Mouse (Mus musculus) CH12.LX (cell line): ENCODE measurements around the gene Spns3. TPM values are rescaled to one million over a fixed set of nuclear protein-coding genes. Genes with fewer than 3 reads are reported as not detected.
A peak's percentile ranks its signal among the peaks of the same experiment; 100 is the strongest.

Experiments used
- DNase-seq: peaks from one replicate; pipeline ENCODE4 v3.0.0-alpha.2; 2013; ENCODE audit errors: extremely low read depth
- H3K27ac ChIP-seq: 2 replicates; pipeline ENCODE4 v1.5.1; 2012; ENCODE audit warnings: low read depth, mild to moderate bottlenecking, control low read depth, moderate library complexity; ENCODE audit not compliant: insufficient read depth
- H3K27me3 ChIP-seq: replicated peaks from 2 replicates; pipeline ENCODE3; 2012; ENCODE audit warnings: inconsistent platforms
- H3K36me3 ChIP-seq, 2 experiments: replicated peaks in 1 of 2; 2 replicates each; pipeline versions ENCODE3 to v1.6.1; 2012; ENCODE audit warnings: inconsistent platforms in 1 of 2, low read length in 1 of 2, mild to moderate bottlenecking in 1 of 2, mixed read lengths in 1 of 2, moderate library complexity in 1 of 2; ENCODE audit not compliant: control insufficient read depth in 1 of 2, insufficient read depth in 1 of 2
- H3K4me1 ChIP-seq, 2 experiments: 2 replicates each; pipeline ENCODE4 v1.6.1; 2012; ENCODE audit warnings: inconsistent platforms in 1 of 2, moderate library complexity in 1 of 2; ENCODE audit not compliant: insufficient read depth in 2 of 2, control insufficient read depth in 1 of 2
- H3K4me2 ChIP-seq: 2 replicates; pipeline ENCODE4 v1.6.1; 2012; ENCODE audit warnings: low read depth, mild to moderate bottlenecking, control low read depth; ENCODE audit not compliant: poor library complexity, insufficient read depth, severe bottlenecking
- H3K4me3 ChIP-seq, 3 experiments: fragments of 150-350 bp in 1 of 3; sonication (generic) in 1 of 3; replicated peaks in 1 of 3; 2 replicates each; pipeline versions ENCODE3 to v1.5.1; 2011 to 2012; ENCODE audit warnings: low read depth in 2 of 3, low read length in 2 of 3, mild to moderate bottlenecking in 2 of 3, moderate library complexity in 2 of 3, control low read depth in 1 of 3, improper control_type of control experiment in 1 of 3, inconsistent platforms in 1 of 3, mixed read lengths in 1 of 3; ENCODE audit not compliant: poor library complexity in 1 of 3
- H3K79me2 ChIP-seq: replicated peaks from 2 replicates; pipeline ENCODE4 v1.6.1; 2012; ENCODE audit warnings: mild to moderate bottlenecking, moderate library complexity; ENCODE audit not compliant: control insufficient read depth, poor library complexity, insufficient read depth, severe bottlenecking; ENCODE audit errors: extremely low read depth
- H3K9ac ChIP-seq: 2 replicates; pipeline ENCODE4 v1.6.1; 2012; ENCODE audit warnings: low read depth, mild to moderate bottlenecking, control low read depth, moderate library complexity; ENCODE audit not compliant: insufficient read depth
- H3K9me3 ChIP-seq: replicated peaks from 2 replicates; pipeline ENCODE3; 2012; ENCODE audit warnings: low read length, inconsistent platforms, mixed read lengths
- BHLHE40 ChIP-seq: IDR thresholded peaks from 2 replicates; pipeline ENCODE4 v1.6.1; 2011; ENCODE audit warnings: mild to moderate bottlenecking, low read depth, low read length, improper control_type of control experiment
- CHD2 ChIP-seq: IDR thresholded peaks from 2 replicates; pipeline ENCODE4 v1.6.1; 2011; ENCODE audit warnings: low read length, improper control_type of control experiment
- CTCF ChIP-seq, 2 experiments: IDR thresholded peaks in 1 of 2; conservative IDR thresholded peaks in 1 of 2; 2 replicates each; pipeline ENCODE4 v1.5.1; 2011 to 2012; ENCODE audit warnings: low read depth in 2 of 2, low read length in 2 of 2, improper control_type of control experiment in 1 of 2, inconsistent platforms in 1 of 2, mild to moderate bottlenecking in 1 of 2, moderate library complexity in 1 of 2
- ELF1 ChIP-seq: IDR thresholded peaks from 2 replicates; pipeline ENCODE4 v1.6.1; 2014; ENCODE audit warnings: low read depth, mild to moderate bottlenecking, inconsistent platforms, low read length, improper control_type of control experiment
- EP300 ChIP-seq: IDR thresholded peaks from 2 replicates; pipeline ENCODE4 v1.6.1; 2011; ENCODE audit warnings: low read length, improper control_type of control experiment
- HCFC1 ChIP-seq: IDR thresholded peaks from 2 replicates; pipeline ENCODE4 v1.6.1; 2012; ENCODE audit warnings: low read depth, mild to moderate bottlenecking, inconsistent platforms, low read length, improper control_type of control experiment
- JUN ChIP-seq: IDR thresholded peaks from 2 replicates; pipeline ENCODE4 v1.6.1; 2011; ENCODE audit warnings: low read depth, mild to moderate bottlenecking, low read length, improper control_type of control experiment, moderate library complexity; ENCODE audit not compliant: insufficient read depth
- MAZ ChIP-seq: IDR thresholded peaks from 2 replicates; pipeline ENCODE4 v1.6.1; 2012; ENCODE audit warnings: low read depth, mild to moderate bottlenecking, inconsistent platforms, low read length, improper control_type of control experiment, moderate library complexity
- MEF2A ChIP-seq: IDR thresholded peaks from 2 replicates; pipeline ENCODE4 v1.6.1; 2014; ENCODE audit warnings: low read depth, mild to moderate bottlenecking, inconsistent platforms, low read length, improper control_type of control experiment, borderline replicate concordance
- PAX5 ChIP-seq: IDR thresholded peaks from 2 replicates; pipeline ENCODE4 v1.6.1; 2012; ENCODE audit warnings: low read length, inconsistent platforms, mixed read lengths
- RAD21 ChIP-seq: IDR thresholded peaks from 2 replicates; pipeline ENCODE4 v1.6.1; 2011; ENCODE audit warnings: low read depth, mild to moderate bottlenecking, low read length, improper control_type of control experiment, moderate library complexity
- RCOR1 ChIP-seq: conservative IDR thresholded peaks from 2 replicates; pipeline ENCODE4 v1.6.1; 2012; ENCODE audit warnings: low read depth, mild to moderate bottlenecking, inconsistent platforms, low read length, improper control_type of control experiment
- SMC3 ChIP-seq: IDR thresholded peaks from 2 replicates; pipeline ENCODE4 v1.6.1; 2011; ENCODE audit warnings: low read depth, low read length, improper control_type of control experiment
- TBP ChIP-seq: conservative IDR thresholded peaks from 2 replicates; pipeline ENCODE4 v1.6.1; 2011; ENCODE audit warnings: low read depth, low read length, improper control_type of control experiment
- USF1 ChIP-seq: IDR thresholded peaks from 2 replicates; pipeline ENCODE4 v1.6.1; 2014; ENCODE audit warnings: low read depth, mild to moderate bottlenecking, inconsistent platforms, low read length, improper control_type of control experiment
- ZKSCAN1 ChIP-seq: IDR thresholded peaks from 2 replicates; pipeline ENCODE4 v1.6.1; 2012; ENCODE audit warnings: low read depth, inconsistent platforms, low read length, improper control_type of control experiment, borderline replicate concordance
- dilution Hi-C: fragments of 300-500 bp; cut with MboI; formaldehyde crosslinking; loops from 2 replicates; pipeline ENCODE4 v1.14.3; 2020; ENCODE audit warnings: low sequenced_read_pairs; ENCODE audit not compliant: extremely low pct_unique_long_range_greater_than_20kb, extremely low pct_ligation_motif_present
- in situ Hi-C: fragments of 300-500 bp; cut with MboI; formaldehyde crosslinking; loops from 3 replicates; pipeline ENCODE4 v1.14.3; 2019; ENCODE audit warnings: low sequenced_read_pairs, low pct_ligation_motif_present, low pct_unique_long_range_greater_than_20kb, mixed read lengths
- polyA plus RNA-seq: library from polyadenylated mRNA; unstranded; fragments of >175 nt; gene quantifications from 2 replicates; pipeline ENCODE4 v1.2.1, GENCODE M21; 2012; ENCODE audit warnings: low read depth; ENCODE audit not compliant: insufficient read length
- total RNA-seq, 2 experiments: library from RNA; depleted of rRNA; stranded (reverse); fragments of 300-350 nt in 1 of 2; fragments of >200 nt in 1 of 2; gene quantifications; 2 replicates each; pipeline ENCODE4 v1.2.3; 2012 to 2014

The Spns3 gene
- total and polyA plus RNA-seq, 3 experiments: 0.21 to 1.8 (median 1.0) TPM

- H3K9ac ChIP-seq: no peak overlapping the region
- H3K27me3 ChIP-seq: no peaks in the 10 kb centered on the region
- peak; percentile 53 for DNase-seq
- peaks cover 3% of the 10 kb centered on the region for H3K9me3 ChIP-seq
- peak; percentile 42; the same call in 1 of the 2 replicates for TF ChIP-seq SMC3
- peak; percentile 39 for TF ChIP-seq RAD21
- TF ChIP-seq ZKSCAN1: no peak
- no peak for TF ChIP-seq MEF2A
- TF ChIP-seq CTCF (conservative IDR thresholded peaks at IDR 0.05 in 1 of 2, IDR thresholded peaks at IDR 0.05 in 1 of 2; ENCODE audit: low read depth in 2 of 2, low read length in 2 of 2): peak; percentile 67 to 71
- H3K4me3 ChIP-seq: no peak overlapping the region
- H3K36me3 ChIP-seq: no peaks in the 10 kb centered on the region
- in situ Hi-C loops (loop anchor here (5.0 to 25.0 kb wide), 2 partner anchors 78 to 323 kb away; partner anchors contain the start of genes 4933427D14Rik, Gm43951, Med31 and Txndc17), dilution Hi-C loops (no loop called here)
- no peak overlapping the region for H3K27ac ChIP-seq
- H3K4me2 ChIP-seq: no peak overlapping the region
- H3K79me2 ChIP-seq: no peaks in the 10 kb centered on the region
- H3K4me1 ChIP-seq: peaks cover 35 to 62% of the 10 kb centered on the region in 2 experiments
Observed at GRCm38 (mm10) chr11:72535519-72535918, 14.8 kb downstream of the Spns3 start.

- dilution Hi-C loops: no loop called here
- H3K9ac ChIP-seq: no peak overlapping the region
- peaks cover 23 to 64% of the 10 kb centered on the region in 2 experiments for H3K4me1 ChIP-seq
- H3K9me3 ChIP-seq: peaks cover 3% of the 10 kb centered on the region
- H3K27ac ChIP-seq: no peak overlapping the region
- no peak for DNase-seq
- H3K4me3 ChIP-seq: no peak overlapping the region
- TF ChIP-seq BHLHE40 (no peak), CHD2 (no peak), JUN (no peak), EP300 (no peak), PAX5 (no peak), TBP (no peak), HCFC1 (no peak), RCOR1 (no peak), MEF2A (no peak), MAZ (no peak), ELF1 (no peak), USF1 (no peak), SMC3 (no peak)
- no peaks in the 10 kb centered on the region for H3K36me3 ChIP-seq
- H3K4me2 ChIP-seq: no peak overlapping the region
- H3K27me3 ChIP-seq: no peaks in the 10 kb centered on the region
- no peaks in the 10 kb centered on the region for H3K79me2 ChIP-seq
- in situ Hi-C loops: loop anchor here (25.0 kb wide), 1 partner anchor 321 kb away; the partner anchor contains the start of genes 4933427D14Rik, Gm43951, Med31 and Txndc17
Observed at GRCm38 (mm10) chr11:72532890-72533289, 17.4 kb downstream of the Spns3 start.
